Mouse (Mus musculus): ENCODE results near the gene Slc4a11. TPM values are rescaled to one million over a fixed set of nuclear protein-coding genes. Genes with fewer than 3 reads are reported as not detected.
A peak's percentile ranks its signal among the peaks of the same experiment; 100 is the strongest.

The Slc4a11 gene
- polyA plus RNA-seq (2012; rRNA removed) = 0.62 and 0.93 TPM in 2 replicates

DNA sequence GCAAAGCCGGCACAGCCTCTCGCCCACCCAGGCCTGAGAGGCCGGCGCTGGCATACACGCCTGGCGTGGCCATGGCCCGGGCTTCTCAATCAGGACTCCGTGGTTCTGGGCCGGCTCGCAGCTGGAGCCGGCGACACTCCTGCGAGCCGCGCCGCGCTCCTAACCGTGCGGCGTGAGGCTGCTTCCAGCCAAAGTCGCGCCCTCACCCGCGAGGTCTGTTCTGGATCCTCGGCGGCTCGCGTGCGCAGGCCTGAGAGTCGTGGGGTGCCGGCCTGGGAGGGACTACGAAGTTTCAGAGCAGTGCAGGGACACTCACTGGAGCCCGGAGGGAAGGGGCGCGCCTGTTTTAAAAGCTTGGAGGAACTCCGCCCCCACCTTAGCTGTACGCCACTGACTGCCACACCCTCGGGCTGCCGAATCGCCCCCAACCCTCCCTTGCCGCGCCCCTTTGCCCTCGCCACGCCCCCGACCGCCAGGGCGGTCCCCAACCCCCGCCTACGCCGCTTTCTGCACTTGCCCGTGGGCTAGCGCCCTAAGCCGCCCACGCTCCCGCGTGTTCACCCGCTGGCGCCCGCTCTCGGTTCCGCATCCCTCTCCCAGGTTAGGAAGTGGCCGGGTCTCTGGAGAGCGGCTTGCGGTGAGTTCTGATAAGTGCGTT lies at the start of gene Slc4a11:
Gene Slc4a11 (minus strand): TSS at position 367 of the 658 bp plus-strand sequence.
- DNase-seq = peak in 1 of 2 experiments; percentile 21
- Histone ChIP-seq H3K27me3 (ENCODE audit: control insufficient read depth, insufficient read depth, low read length) (no peaks in the 10 kb centered on the region), H3K4me1 (ENCODE audit: control insufficient read depth, insufficient read depth, low read length) (peaks cover 6% of the 10 kb centered on the region), H3K27ac (ENCODE audit: insufficient read depth, low read length) (no peak within 1 kb of the TSS), H3K4me3 (replicated peaks; ENCODE audit: insufficient read depth, low read depth, low read length) (peak within 1 kb of the TSS; percentile 48)
- WGBS = 1% methylated on average over 65 of the region's 65 CpGs
- TF ChIP-seq CTCF (IDR thresholded peaks at IDR 0.05; ENCODE audit: borderline replicate concordance, insufficient read depth, low read depth, low read length) = no peak
- no peak for TF ChIP-seq POLR2A (IDR thresholded peaks at IDR 0.05; ENCODE audit: borderline replicate concordance, insufficient read depth, low read length)

DNA sequence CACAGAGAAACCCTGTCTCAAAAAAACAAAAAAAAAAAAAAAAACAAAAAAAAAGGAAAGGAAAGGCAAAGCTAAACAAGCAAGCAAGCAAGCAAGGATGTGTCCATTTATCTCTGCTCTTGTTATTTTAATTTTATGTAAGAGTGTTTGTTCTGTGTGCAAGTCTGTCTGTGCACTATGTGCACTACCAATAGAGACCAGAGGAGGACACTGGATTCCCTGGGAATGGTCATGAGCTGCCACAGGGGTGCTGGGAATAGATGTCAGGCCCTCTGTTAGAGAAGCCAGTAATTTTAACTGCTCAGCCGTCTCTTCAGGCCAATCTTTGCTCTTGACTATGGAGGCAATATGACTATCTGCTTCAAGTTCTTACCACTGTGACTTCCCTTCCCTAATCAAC lies 46.3 kb upstream of the Slc4a11 start:
- TF ChIP-seq POLR2A (IDR thresholded peaks at IDR 0.05; ENCODE audit: borderline replicate concordance, insufficient read depth, low read length) = no peak
- TF ChIP-seq CTCF (IDR thresholded peaks at IDR 0.05; ENCODE audit: borderline replicate concordance, insufficient read depth, low read depth, low read length) = no peak
- Histone ChIP-seq H3K27ac (ENCODE audit: insufficient read depth, low read length) (no peak overlapping the region), H3K4me3 (replicated peaks; ENCODE audit: insufficient read depth, low read depth, low read length) (no peak overlapping the region), H3K4me1 (ENCODE audit: control insufficient read depth, insufficient read depth, low read length) (no peaks in the 10 kb centered on the region), H3K27me3 (ENCODE audit: control insufficient read depth, insufficient read depth, low read length) (no peaks in the 10 kb centered on the region)
- DNase-seq = no peak
- 81% methylated on average over 1 of the region's 1 CpGs for WGBS

GRCm38 (mm10) chr2:130740096-130740495 lies 42.8 kb upstream of the Slc4a11 start:
- no peaks in the 10 kb centered on the region for H3K4me1 ChIP-seq (ENCODE audit: control insufficient read depth, insufficient read depth, low read length)
- WGBS = 47% methylated on average over 4 of the region's 4 CpGs

DNA sequence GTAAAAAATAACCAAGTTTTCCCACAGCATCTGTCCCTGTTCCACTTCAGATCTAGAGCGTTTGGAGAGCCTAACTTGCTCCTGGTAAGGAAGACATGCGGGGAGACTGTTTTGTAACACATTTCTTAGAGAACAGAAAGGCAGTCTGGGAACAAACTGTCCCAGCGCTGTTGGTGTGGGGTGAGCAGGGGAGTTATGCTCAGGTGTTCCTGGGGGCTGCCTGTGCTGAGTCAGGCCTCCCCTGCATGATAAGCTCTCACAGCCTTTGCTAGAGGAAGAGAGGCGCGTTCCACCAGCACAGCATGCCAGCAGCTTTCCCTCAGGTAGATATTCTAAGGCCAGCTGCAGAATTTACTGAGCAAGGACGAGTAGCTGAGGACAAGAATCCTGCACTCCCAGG lies 40.7 kb upstream of the Slc4a11 start:
- Histone ChIP-seq H3K27ac (ENCODE audit: insufficient read depth, low read length) (no peak overlapping the region), H3K4me3 (replicated peaks; ENCODE audit: insufficient read depth, low read depth, low read length) (no peak overlapping the region), H3K27me3 (ENCODE audit: control insufficient read depth, insufficient read depth, low read length) (no peaks in the 10 kb centered on the region), H3K4me1 (ENCODE audit: control insufficient read depth, insufficient read depth, low read length) (no peaks in the 10 kb centered on the region)
- no peak for DNase-seq
- TF ChIP-seq POLR2A (IDR thresholded peaks at IDR 0.05; ENCODE audit: borderline replicate concordance, insufficient read depth, low read length) (no peak), CTCF (IDR thresholded peaks at IDR 0.05; ENCODE audit: borderline replicate concordance, insufficient read depth, low read depth, low read length) (no peak)
- WGBS = 77% methylated on average over 6 of the region's 6 CpGs

More at GRCm38 (mm10) chr2:130740096-130740495, 42.8 kb upstream of the Slc4a11 start:
- no peaks in the 10 kb centered on the region for H3K27me3 ChIP-seq (ENCODE audit: control insufficient read depth, insufficient read depth, low read length)
- no peak for DNase-seq
- no peak for TF ChIP-seq CTCF (IDR thresholded peaks at IDR 0.05; ENCODE audit: borderline replicate concordance, insufficient read depth, low read depth, low read length)
- no peak for TF ChIP-seq POLR2A (IDR thresholded peaks at IDR 0.05; ENCODE audit: borderline replicate concordance, insufficient read depth, low read length)
- H3K4me3 ChIP-seq (replicated peaks; ENCODE audit: insufficient read depth, low read depth, low read length) = no peak overlapping the region
- no peak overlapping the region for H3K27ac ChIP-seq (ENCODE audit: insufficient read depth, low read length)

- DNase-seq = peak in 1 of 2 experiments; percentile 20
- no peak for TF ChIP-seq CTCF (IDR thresholded peaks at IDR 0.05; ENCODE audit: borderline replicate concordance, insufficient read depth, low read depth, low read length)
- Histone ChIP-seq H3K4me1 (ENCODE audit: control insufficient read depth, insufficient read depth, low read length) (no peaks in the 10 kb centered on the region), H3K27me3 (ENCODE audit: control insufficient read depth, insufficient read depth, low read length) (no peaks in the 10 kb centered on the region), H3K4me3 (replicated peaks; ENCODE audit: insufficient read depth, low read depth, low read length) (no peak overlapping the region), H3K27ac (ENCODE audit: insufficient read depth, low read length) (peak overlapping the region; percentile 19; the same call in 1 of the 2 replicates)
- WGBS = 70% methylated on average over 5 of the region's 5 CpGs
Measured at GRCm38 (mm10) chr2:130735281-130735680, 38.0 kb upstream of the Slc4a11 start.

DNA sequence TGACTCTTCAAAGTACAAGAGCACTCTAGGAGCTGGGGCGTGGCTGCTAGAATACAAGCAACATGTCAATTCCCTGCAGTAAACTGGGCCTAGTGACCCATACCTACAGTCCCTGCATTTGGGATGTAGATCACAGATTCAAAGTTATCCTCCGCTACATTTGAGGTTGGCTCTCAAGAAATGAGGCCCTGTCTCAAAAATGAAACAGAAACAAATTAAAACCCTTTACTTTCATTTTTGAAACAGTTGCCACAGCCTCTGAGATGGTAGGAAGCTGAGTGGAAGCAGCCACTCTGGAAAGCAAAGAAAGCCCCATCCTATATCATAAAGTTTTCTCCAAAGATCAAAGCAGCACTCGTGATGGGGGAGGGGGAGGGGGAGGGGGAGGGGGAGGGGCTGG lies 36.1 kb upstream of the Slc4a11 start:
- Histone ChIP-seq H3K4me1 (ENCODE audit: control insufficient read depth, insufficient read depth, low read length) (no peaks in the 10 kb centered on the region), H3K4me3 (replicated peaks; ENCODE audit: insufficient read depth, low read depth, low read length) (no peak overlapping the region), H3K27me3 (ENCODE audit: control insufficient read depth, insufficient read depth, low read length) (no peaks in the 10 kb centered on the region), H3K27ac (ENCODE audit: insufficient read depth, low read length) (no peak overlapping the region)
- 100% methylated on average over 2 of the region's 3 CpGs for WGBS
- TF ChIP-seq CTCF (IDR thresholded peaks at IDR 0.05; ENCODE audit: borderline replicate concordance, insufficient read depth, low read depth, low read length) (no peak), POLR2A (IDR thresholded peaks at IDR 0.05; ENCODE audit: borderline replicate concordance, insufficient read depth, low read length) (no peak)
- DNase-seq = no peak

DNA sequence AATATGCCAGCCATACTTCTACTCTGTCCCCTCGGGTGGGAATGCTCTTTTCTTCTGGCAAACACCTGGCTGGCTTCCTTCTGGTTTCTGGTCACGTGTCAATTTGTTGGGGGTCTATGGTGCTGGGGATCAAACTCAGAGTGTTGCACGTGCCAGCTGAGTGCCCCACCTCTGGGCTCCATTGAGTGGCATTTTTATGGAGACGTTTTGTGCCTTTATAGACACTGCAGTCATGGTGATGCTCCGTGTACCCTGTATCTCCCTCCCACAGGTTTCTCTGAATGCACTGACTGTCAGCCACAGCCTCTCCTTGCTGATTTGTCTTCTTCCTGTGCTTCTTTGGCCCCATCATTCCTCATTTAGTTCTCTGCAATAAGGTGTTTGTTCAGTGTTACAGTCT lies 34.5 kb upstream of the Slc4a11 start:
- Histone ChIP-seq H3K4me3 (replicated peaks; ENCODE audit: insufficient read depth, low read depth, low read length) (no peak overlapping the region), H3K27me3 (ENCODE audit: control insufficient read depth, insufficient read depth, low read length) (no peaks in the 10 kb centered on the region), H3K27ac (ENCODE audit: insufficient read depth, low read length) (no peak overlapping the region), H3K4me1 (ENCODE audit: control insufficient read depth, insufficient read depth, low read length) (no peaks in the 10 kb centered on the region)
- TF ChIP-seq POLR2A (IDR thresholded peaks at IDR 0.05; ENCODE audit: borderline replicate concordance, insufficient read depth, low read length) (no peak), CTCF (IDR thresholded peaks at IDR 0.05; ENCODE audit: borderline replicate concordance, insufficient read depth, low read depth, low read length) (no peak)
- no peak for DNase-seq
- 60% methylated on average over 5 of the region's 5 CpGs for WGBS

GRCm38 (mm10) chr2:130730746-130731145 lies 33.4 kb upstream of the Slc4a11 start:
- Histone ChIP-seq H3K4me1 (ENCODE audit: control insufficient read depth, insufficient read depth, low read length) (no peaks in the 10 kb centered on the region), H3K27me3 (ENCODE audit: control insufficient read depth, insufficient read depth, low read length) (no peaks in the 10 kb centered on the region), H3K27ac (ENCODE audit: insufficient read depth, low read length) (no peak overlapping the region), H3K4me3 (replicated peaks; ENCODE audit: insufficient read depth, low read depth, low read length) (no peak overlapping the region)
- no peak for TF ChIP-seq CTCF (IDR thresholded peaks at IDR 0.05; ENCODE audit: borderline replicate concordance, insufficient read depth, low read depth, low read length)
- TF ChIP-seq POLR2A (IDR thresholded peaks at IDR 0.05; ENCODE audit: borderline replicate concordance, insufficient read depth, low read length) = no peak
- no peak for DNase-seq
- WGBS = 94% methylated on average over 9 of the region's 9 CpGs
